Mouse (Mus musculus) left cerebral cortex, postnatal 4 days (tissue): ENCODE measurements at regions not wholly inside any gene's neighbourhood (a gene's known extent, or its start where the extent isn't known, plus 50 kb on each side); places are given as distances from the start of the nearest gene placed in this dataset.
"Not testable (repeated sequence)": the region's sequence is repeated elsewhere in the genome, so short reads cannot be mapped to it uniquely, and the experiment has no call there.

Experiments
- DNase-seq: peaks from one replicate; pipeline ENCODE4 v3.0.0-alpha.2; 2022
- intact Hi-C: fragments of 180-260 bp; cut with DNase I; formaldehyde crosslinking; loops from one replicate; pipeline ENCODE4 v1.15.1; 2025

DNA sequence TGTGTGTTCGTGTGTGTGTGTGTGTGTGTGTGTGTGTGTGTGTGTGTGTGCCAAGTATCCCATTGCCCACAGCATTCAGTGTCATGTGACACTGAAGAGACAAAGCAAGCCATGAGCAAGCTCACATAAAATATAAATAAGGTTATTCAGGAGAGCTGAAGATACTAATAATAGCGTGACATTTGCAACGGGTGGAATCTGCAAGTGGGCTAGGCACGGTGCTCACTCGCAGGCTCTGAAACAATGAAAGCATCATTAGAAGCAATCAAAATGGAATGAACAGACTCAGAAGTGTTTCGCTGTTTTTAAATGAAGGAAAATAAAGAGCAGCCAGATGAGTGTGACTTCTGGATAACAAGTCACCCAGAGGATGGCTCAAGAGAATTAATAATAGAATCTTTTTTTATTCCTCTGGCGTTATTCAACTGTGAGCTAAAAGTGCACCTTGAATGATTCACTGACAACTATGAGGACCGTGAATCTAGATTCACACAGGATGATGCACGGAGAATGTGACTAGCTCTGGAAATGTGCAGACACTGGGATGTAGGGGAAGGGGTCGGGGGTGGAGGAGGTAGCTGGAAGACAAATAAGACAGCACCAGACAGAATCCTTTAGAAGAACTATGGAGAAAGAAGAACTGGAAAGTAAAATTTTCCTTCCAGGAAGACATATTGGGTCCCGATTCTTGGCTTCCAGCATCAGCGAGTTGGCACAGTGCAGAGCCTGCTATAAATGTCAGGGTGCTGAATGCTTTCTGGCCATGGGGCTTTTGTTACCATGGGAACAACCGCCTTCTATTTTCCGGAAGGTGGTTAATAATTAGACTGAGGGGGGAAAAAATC lies 55.3 kb downstream of the Actbl2 start:
- intact Hi-C loops: no loop called here

DNA sequence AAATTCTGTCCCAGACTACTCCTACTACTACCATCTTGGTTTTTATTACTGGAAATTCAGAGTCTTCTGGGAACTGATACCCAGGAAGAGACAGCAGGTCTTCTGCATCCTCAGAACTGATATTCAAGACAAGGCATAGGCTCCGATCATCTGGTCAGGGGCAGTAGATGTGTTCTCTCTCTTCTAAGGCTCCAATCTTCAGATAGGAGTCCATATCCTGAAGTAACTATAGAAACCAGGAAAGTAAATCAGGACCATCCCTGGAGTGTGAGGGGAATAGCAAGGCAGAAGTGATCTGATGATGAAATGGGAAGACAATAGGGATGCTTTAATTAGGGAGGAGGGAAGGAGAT lies 55.9 kb downstream of the Actbl2 start:
- intact Hi-C loops: no loop called here

More for the DNA sequence above, 55.3 kb downstream of the Actbl2 start:
- DNase-seq: peak; percentile 52

DNA sequence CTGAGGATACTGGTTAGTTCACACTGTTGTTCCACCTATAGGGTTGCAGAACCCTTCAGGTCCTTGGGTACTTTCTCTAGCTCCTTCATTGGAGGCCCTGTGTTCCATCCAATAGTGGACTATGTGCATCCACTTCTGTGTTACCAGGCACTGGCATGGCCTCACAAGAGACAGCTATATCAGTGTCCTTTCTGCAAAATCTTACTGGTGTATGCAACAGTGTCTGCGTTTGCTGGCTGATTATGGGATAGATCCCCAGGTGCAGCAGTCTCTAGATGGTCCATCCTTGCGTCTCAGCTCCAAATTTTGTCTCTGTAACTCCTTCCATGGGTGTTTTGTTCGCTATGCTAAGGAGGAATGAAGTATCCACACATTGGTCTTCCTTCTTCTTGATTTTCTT lies 58.7 kb downstream of the Actbl2 start:
- DNase-seq, intact Hi-C loops: not testable (repeated sequence)

More for the DNA sequence above, 55.9 kb downstream of the Actbl2 start:
- no peak for DNase-seq

DNA sequence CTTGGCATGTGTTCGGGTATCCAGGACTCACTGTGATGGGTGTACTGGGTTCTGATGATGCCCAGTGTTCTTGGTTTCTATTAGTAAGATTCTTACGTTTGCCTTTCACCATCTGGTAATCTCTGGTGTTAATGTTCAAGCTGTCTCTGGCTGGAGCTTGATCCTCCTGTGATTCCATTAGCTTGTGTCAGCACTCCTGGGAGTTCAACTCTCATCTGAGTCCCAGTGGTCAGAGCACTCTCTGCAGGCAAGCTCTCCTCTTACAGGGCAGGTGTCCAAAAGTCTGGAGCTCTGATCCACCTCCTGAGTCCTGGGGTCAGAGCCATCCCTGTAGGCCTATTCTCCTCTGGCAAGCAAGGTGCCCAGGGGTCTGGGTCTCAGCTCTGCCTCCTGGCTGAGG lies 63.1 kb downstream of the Actbl2 start:
- intact Hi-C loops, DNase-seq: not testable (repeated sequence)

DNA sequence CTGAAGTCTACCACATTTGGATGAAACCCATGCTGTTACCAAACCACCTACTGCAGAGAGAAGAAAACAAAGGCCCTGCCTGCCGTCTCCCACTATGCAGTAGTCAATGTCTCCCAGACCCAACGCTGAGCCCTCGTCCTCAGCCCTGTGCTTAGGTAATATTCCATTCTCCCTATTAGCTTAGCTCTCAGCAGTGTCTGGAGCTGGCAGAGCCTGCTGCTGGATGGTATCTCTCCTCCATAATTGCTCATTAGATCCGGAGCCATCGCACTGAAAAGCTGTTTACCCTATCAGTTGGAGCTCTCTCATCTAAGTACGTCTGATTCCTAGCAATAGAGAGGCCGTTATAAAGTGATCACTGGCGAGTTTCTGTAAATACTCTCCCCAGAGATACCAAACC lies 68.4 kb downstream of the Actbl2 start:
- no peak for DNase-seq
- intact Hi-C loops: no loop called here

DNA sequence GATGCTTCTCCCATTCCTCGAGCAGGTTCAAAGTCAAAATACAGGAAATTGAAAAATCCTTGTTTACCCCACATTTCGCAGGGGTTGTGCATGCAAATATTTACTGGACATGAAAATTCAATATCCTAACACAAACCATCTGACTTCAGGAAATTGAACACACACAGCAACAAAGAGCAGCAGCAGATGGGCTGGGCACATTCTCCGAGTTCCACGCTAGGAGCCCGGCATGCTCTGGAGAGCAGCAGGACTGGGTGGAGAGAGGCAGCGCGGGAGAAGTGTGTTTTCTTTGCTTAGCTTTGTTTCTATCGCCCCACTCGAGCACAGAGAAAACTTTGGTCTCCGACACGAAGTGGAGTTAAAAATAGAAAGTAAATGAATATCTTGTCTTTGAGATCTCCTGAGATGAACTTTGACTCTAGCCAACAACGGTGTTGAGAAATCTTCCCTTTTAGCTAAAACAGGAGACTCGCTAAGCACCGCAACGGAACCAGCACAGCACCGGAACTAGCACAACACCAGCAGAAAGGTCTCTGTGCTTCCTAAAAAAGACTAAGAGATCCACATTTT lies 71.4 kb downstream of the Actbl2 start:
- intact Hi-C loops: no loop called here
- DNase-seq: no peak

DNA sequence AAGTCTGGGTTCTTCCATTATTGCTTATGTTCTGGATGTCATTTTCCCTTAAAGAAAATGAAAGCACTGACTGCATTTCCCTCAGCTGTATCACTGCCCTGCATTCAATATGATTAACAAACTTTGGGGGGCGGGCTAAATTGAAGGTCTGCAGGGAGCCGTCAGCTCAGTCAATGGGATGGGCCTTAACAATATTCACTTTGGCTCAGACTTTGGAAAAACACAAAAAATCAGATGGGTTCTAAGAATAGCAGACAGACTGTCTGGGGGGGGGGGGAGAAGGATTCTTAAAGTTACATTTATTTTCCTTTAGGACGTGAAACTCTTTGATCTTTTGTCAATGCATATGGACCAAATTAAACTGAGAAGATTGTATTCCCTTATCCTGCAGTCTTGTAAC lies 78.2 kb downstream of the Actbl2 start:
- intact Hi-C loops: no loop called here

DNA sequence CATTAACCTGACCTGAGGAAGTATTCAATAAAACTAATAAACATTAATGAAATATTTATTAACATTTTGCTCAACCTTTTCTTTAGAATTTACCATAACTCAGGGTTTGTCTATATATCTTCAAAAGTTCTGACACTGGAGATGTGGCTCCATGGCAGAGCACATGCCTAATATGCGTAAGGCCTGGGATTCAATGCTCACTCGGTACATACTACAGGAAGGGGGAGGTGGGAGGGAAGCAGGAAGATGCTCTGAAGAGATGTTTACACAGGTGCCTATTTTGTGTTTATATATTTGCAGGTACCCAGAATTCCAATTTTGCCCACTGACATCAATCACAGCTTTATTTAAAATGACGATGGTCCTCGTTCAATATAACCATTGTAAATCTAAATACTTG lies 79.0 kb downstream of the Actbl2 start:
- intact Hi-C loops: no loop called here
- no peak for DNase-seq

More for the DNA sequence above, 78.2 kb downstream of the Actbl2 start:
- DNase-seq: no peak

DNA sequence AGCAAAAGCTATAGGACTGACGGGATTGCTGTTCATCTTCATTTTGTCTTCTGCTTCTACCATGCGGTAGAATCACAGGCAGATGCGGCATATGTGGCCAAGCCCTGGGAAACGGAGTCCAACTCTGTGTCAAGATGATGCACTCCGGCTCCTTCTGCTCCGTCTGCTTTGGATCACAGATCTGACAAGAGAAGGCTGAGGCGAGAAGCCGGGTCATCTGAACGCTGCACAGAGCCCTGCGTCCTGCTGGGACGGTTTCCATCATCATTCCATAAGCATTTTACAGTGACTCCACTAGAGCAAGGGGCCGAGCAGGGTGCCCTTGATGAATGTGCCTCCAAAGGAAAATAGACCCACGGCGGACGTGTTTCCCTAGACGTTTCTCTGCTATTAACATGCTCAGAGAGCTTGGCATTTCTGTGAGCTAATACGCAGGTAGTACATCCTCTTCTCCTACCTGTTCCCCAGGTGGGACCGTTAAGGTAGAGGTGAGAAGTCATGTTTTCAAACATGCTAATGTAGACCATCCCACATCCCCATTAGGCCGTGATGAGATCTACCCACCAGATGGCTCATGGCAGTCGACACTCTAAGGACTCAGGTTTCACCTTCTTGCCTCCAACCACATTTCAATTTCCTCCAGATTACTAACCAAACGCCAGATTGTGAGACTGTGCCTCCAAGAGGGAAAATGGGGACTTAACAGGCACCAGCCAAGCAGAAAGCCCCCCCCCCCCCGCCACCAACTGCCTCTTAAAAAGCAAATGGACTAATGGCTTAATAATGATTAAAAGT lies 79.6 kb downstream of the Actbl2 start:
- intact Hi-C loops: no loop called here
- peak; percentile 51 for DNase-seq

DNA sequence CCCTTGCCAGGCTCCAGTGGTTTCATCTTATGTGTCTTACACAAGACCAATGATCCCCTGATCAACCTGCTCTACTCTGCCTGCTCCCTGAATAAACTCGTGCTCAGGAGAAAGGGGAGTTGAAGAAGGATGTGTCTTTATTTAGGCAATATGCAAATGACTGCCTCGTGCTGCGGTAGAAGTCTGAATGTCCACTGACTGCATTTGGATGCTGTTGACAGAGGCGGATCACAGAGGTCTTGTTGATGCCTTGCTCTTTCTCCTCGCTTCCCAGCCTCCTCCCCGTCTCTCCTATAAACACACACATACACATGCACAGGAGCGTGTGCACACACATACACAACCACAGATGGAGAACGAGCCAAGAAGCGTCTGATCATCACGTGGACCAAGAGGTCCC lies 90.2 kb downstream of the Actbl2 start:
- intact Hi-C loops: no loop called here
- no peak for DNase-seq

DNA sequence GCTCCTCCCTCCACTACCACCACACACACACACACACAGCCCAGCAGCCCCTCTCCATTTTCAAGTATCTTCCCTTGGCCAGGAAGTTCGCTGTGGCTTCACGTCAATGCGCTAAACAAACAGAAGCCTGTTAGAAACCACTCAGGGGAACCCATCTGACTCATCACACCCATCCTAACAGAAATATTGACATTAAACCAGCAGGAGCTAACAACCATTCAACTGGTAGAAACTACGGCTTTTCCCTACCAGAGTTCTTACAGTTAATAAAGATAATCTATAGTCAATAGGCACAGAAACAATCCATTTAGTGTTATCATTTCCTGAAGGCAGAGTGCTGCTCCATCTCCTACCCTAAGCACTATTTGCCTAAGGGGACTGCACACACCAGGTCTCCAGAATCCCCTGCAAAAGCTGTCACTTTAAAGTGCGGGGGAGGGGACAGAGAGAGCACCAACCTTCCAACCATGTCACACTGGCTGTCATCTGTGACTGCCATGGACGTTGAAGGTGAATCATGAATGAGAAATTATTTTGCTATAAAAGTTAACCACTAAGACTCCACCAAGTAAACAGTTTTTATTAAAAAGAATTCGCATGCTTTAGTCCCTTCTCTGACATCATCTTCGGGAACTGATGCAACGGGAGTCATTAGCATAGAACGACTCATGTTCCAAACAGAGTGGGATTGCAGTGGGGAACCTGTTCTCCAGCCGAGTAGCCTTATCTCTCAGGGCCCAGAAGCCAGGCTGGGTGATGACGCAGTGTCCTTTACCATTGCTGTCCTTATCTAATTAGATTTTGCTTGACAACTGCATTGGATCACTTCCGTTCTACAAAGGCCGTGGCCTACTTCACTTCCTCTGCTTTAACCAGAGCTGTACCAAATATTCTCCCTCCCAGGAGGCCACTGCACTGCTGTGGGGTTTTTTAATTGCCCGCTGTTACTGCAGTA lies 91.0 kb downstream of the Actbl2 start:
- intact Hi-C loops: no loop called here
- DNase-seq: no peak

DNA sequence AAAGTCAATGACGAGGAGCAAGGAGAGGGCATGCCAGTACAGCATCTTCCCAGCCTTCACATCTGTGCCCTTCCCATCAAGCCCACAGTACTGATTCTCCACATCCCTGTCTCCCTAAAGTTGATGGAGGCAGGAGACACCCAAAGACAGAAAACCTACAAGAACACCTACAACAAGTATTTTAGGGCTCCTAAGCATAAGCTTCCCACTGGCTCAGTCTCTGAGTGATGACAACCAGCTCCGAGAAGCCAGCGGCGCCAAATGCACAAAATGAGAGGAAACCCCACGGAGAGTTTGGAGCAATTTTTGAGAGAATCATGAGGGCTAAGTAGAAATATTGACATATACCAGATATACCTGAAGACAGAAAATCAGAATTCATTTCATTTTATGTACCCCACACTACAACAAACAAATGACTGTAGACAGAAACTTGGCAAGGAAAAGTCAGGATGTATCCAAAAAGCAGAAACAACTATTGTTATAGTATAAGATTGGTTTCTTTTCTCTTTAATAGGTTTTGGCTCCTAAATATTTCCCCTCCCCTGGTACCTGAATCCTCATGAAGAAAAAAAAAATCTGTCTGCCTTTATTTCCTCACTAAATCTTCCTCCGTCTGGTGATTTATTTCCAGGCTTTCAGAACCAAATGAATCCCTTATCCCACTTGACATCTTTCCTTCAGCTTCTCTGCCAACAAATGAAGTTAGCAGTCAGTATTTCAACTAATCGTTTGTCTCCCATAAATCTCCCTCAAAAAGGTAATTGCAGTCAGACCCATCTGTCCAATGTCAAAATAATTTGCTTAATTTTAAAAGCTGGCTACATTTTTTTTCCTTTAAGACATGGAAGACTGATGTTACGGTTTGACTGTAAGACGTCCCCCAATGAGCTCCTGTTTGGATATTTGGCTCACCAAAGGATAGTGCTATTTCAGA lies 102.0 kb downstream of the Actbl2 start:
- intact Hi-C loops: no loop called here
- no peak for DNase-seq

DNA sequence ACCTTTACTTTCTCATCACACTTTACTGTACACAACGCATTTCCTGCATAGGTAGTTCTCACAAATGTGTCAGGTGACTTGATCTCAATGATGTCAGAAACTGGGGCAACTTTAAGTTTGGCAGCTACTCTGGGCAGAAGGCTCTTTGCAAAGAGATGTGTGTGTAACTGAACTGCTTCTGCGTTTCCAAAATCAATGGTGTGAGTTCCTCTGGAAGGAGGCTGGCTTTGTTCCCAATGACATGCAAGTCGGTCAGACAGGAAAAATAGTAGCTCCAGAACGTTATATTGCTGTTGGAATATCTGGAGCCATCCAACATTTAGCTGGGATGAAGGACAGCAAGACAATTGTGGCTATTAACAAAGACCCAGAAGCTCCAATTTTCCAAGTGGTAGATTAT lies 106.6 kb downstream of the Actbl2 start:
- intact Hi-C loops: no loop called here
- no peak for DNase-seq

DNA sequence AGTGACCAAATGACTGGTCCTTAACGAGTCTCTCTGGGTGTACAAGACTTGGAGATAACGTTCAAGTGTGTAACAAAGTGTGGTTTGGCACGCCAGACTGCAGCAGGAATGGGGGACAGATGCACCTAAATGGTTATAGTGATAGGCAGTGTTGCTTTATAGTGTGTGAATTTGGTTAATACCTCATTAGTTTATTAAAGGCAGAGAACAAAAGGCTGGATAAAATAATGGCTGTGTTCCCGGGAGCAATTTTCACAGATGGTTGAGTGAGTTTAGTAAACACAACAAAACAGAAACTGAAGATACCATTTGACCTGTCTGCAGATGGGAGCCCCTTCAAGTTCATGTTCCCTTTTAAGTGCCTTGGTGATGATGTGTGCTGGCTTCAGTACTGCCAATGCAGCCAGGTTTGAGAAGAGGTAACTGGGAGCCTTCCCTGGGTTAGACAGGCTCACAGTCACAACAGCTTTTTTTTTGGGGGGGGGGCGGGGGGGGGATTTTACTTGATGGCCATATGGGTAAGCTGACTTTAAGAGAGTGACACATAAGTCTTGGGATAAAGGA lies 108.4 kb downstream of the Actbl2 start:
- DNase-seq: no peak

DNA sequence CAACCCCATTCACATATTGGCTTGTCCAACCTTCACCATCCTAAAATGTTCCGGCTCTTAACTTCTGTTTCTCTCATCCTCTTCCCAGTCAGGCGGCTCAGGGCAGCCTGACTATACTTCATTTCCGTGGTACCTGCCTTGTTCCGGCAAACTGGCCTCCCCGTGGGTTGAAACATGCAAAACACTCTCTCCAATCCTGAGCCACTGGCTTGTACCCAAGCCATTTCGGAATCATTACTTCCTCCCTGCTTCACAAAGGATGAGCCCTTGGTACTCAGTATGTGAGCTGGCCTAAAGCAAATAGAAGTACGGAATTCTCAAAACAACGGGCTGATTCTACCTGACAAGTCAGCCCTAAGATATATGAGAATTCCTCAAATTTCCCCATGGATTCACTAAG lies 112.1 kb downstream of the Actbl2 start:
- intact Hi-C loops: no loop called here
- DNase-seq: peak; percentile 21

More for the DNA sequence above, 108.4 kb downstream of the Actbl2 start:
- intact Hi-C loops: no loop called here

DNA sequence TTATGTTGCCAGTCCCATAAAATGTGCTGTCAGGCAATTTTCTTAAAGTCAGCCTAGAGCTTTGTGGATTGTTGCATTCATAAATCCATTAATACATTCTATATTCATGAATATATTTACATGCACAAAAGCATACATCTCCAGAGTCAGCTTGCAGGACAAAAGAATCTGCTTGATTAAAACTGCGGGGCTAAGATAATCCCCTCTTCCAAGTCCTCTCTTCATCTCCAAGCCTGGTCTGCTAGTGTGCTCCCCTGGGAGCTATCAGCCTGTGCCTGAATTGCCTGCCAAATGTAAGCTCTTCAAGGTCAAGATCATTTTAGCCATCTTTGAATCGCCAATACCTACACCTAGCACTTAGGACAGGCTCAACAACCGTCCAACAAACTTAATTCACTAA lies 112.8 kb downstream of the Actbl2 start:
- intact Hi-C loops: no loop called here
- DNase-seq: no peak

DNA sequence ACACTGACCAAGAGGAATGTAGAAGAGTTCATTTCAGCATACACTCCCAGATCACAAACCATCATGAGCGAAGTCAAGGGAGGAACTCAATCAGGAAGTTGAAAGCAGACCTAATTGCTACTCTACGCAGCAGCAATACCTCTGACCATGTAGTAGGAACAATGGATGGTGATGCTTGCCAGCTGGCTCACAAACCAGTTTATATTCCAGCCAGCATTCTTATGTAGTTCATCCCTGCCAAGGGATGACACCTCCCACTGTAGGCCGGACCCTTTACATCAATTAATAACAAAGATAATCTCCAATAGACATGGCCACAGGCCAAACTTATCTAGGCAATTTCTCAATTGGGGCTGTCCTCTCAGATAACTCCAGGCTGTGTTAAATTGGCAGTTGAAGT lies 115.1 kb downstream of the Actbl2 start:
- intact Hi-C loops: no loop called here
- DNase-seq: no peak

DNA sequence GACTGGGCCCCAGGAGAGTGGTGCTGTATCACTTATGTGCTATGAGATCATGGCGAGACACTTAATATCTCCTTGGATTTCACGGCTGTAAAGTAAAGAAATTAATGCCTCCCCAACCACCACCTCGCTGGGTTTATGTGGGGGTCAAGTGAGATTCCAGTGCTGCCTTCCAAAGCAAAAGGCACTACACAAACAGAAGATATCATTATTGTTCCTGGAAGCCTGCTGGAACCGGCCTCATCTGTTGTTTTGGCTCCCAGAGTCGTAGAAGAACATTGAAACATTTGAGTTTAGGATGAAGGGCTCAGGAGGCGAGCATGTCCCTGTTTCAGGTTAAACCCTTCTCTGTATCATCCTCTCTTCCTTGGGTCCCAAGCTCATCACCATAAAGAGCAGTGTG lies 116.6 kb downstream of the Gpbp1 start:
- intact Hi-C loops: no loop called here
- DNase-seq: no peak

DNA sequence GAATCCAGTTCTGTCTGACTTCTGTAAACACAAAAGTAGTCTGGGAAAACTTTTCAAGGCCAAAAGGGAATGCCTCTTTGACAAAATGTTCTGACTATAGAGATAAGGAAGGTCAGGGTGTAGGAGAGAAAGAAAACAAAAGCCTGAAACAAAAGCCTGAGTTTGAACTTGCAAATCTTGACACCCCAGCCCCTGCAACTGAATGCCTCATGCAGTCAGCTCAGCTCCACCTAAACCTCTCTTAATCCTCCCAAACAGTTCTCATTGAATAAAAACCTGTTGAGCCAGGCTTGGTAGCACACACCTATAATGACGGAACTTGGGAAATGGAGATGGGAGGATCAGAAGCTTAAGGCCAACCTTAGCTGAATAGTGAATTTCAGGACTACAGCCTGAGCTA lies 116.1 kb downstream of the Gpbp1 start:
- intact Hi-C loops: no loop called here
- DNase-seq: no peak
